Comparison of ENCODE assay signal across 8 mouse cellular contexts in genomic region chr3:69721814-69722186, GRCm38 (mm10). TPM values are rescaled to one million over a fixed set of nuclear protein-coding genes. Genes with fewer than 3 reads are reported as not detected.
DNase-seq lines count a peak whose midpoint lies in the region; ATAC-seq and TF ChIP-seq lines count a peak whose summit lies in the region.

Gene Nmd3 (plus strand): TSS chr3:69721985.

- peaks cover 12% of the 10 kb centered on the region for H3K27me3 ChIP-seq in G1E (ENCODE audit: insufficient read depth, low read length)
- H3K27me3 ChIP-seq in forebrain, embryonic 16.5 days (replicated peaks; ENCODE audit: control insufficient read depth, insufficient read depth, low read length), result no peaks in the 10 kb centered on the region; the same call in 1 of the 2 replicates
- no peaks in the 10 kb centered on the region for H3K27me3 ChIP-seq in lung, embryonic 14.5 days (ENCODE audit: insufficient read depth, low read length)
- no peaks in the 10 kb centered on the region for H3K27me3 ChIP-seq in thymus, adult 2 months (ENCODE audit: control insufficient read depth, insufficient read depth, low read length)

- intact Hi-C loops in heart, postnatal 36 days (cut with DNase I), result loop anchor here (5.0 to 10.0 kb wide), 2 partner anchors 407 to 594 kb away; partner anchors contain the start of genes Kpna4 and Ppm1l

- under 1% methylated on average over 33 of the region's 33 CpGs for WGBS in forebrain, embryonic 16.5 days
- 0% methylated on average over 33 of the region's 33 CpGs for WGBS in lung, embryonic 14.5 days
- 0% methylated on average over 33 of the region's 33 CpGs for WGBS in olfactory bulb, adult 2 months
- under 1% methylated on average over 33 of the region's 33 CpGs for WGBS in thymus, adult 2 months

- peaks cover 13% of the 10 kb centered on the region for H3K4me1 ChIP-seq in G1E (ENCODE audit: insufficient read depth, low read depth, low read length)
- peaks cover 13% of the 10 kb centered on the region for H3K4me1 ChIP-seq in forebrain, embryonic 16.5 days (replicated peaks; ENCODE audit: control insufficient read depth, insufficient read depth, low read length)
- no peaks in the 10 kb centered on the region for H3K4me1 ChIP-seq in lung, embryonic 14.5 days (ENCODE audit: insufficient read depth)
- H3K4me1 ChIP-seq in olfactory bulb, adult 2 months (ENCODE audit: control insufficient read depth, insufficient read depth, low read length), result no peaks in the 10 kb centered on the region
- peaks cover 12% of the 10 kb centered on the region for H3K4me1 ChIP-seq in thymus, adult 2 months (replicated peaks; ENCODE audit: control insufficient read depth, insufficient read depth, low read length)

- peak within 1 kb of the TSS; percentile 98 for H3K4me2 ChIP-seq in forebrain, embryonic 16.5 days (ENCODE audit: low read length)
- H3K4me2 ChIP-seq in lung, embryonic 14.5 days, result peak within 1 kb of the TSS; percentile 90

- H3K4me3 ChIP-seq in G1E (ENCODE audit: low read depth, low read length), result peak within 1 kb of the TSS; percentile 97
- peak within 1 kb of the TSS; percentile 84 for H3K4me3 ChIP-seq in forebrain, embryonic 16.5 days (replicated peaks; ENCODE audit: low read length)
- peak within 1 kb of the TSS; percentile 83 for H3K4me3 ChIP-seq in layer of hippocampus, adult 2 months
- H3K4me3 ChIP-seq in lung, embryonic 14.5 days (ENCODE audit: low read depth, low read length), result peak within 1 kb of the TSS; percentile 94
- H3K4me3 ChIP-seq in olfactory bulb, adult 2 months (ENCODE audit: insufficient read depth, low read depth, low read length), result peak within 1 kb of the TSS; percentile 85
- peak within 1 kb of the TSS; percentile 99 for H3K4me3 ChIP-seq in thymus, adult 2 months (ENCODE audit: control insufficient read depth, insufficient read depth, low read length)

- peak within 1 kb of the TSS; percentile 90 for H3K9ac ChIP-seq in forebrain, embryonic 16.5 days (replicated peaks; ENCODE audit: low read depth, low read length)
- H3K9ac ChIP-seq in lung, embryonic 14.5 days, result peak within 1 kb of the TSS; percentile 95

- H3K27ac ChIP-seq in forebrain, embryonic 16.5 days (ENCODE audit: low read length), result peak within 1 kb of the TSS; percentile 71
- H3K27ac ChIP-seq in layer of hippocampus, adult 2 months, result peak within 1 kb of the TSS; percentile 88
- H3K27ac ChIP-seq in lung, embryonic 14.5 days (ENCODE audit: low read depth), result peak within 1 kb of the TSS; percentile 89
- H3K27ac ChIP-seq in olfactory bulb, adult 2 months (ENCODE audit: insufficient read depth, low read depth, low read length), result peak within 1 kb of the TSS; percentile 5; the same call in 1 of the 2 replicates
- peak within 1 kb of the TSS; percentile 12; the same call in 1 of the 2 replicates for H3K27ac ChIP-seq in thymus, adult 2 months (ENCODE audit: control insufficient read depth, insufficient read depth, low read length)

- H3K36me3 ChIP-seq in G1E (replicated peaks), result peaks cover 22% of the 10 kb centered on the region
- H3K36me3 ChIP-seq in forebrain, embryonic 16.5 days (ENCODE audit: control insufficient read depth, insufficient read depth), result no peaks in the 10 kb centered on the region
- H3K36me3 ChIP-seq in lung, embryonic 14.5 days (ENCODE audit: insufficient read depth), result peaks cover 10% of the 10 kb centered on the region
- peaks cover 3% of the 10 kb centered on the region; the same call in 1 of the 2 replicates for H3K36me3 ChIP-seq in thymus, adult 2 months (ENCODE audit: control insufficient read depth, insufficient read depth, low read length)

- TF ChIP-seq CTCF in G1E (IDR thresholded peaks at IDR 0.05; ENCODE audit: low read depth, low read length), result no peak
- no peak for TF ChIP-seq CTCF in layer of hippocampus, adult 2 months (conservative IDR thresholded peaks at IDR 0.05)
- TF ChIP-seq CTCF in lung, embryonic 14.5 days (IDR thresholded peaks at IDR 0.05; ENCODE audit: low read depth), result no peak
- no peak for TF ChIP-seq CTCF in olfactory bulb, adult 2 months (IDR thresholded peaks at IDR 0.05; ENCODE audit: insufficient read depth, low read depth, low read length)
- no peak for TF ChIP-seq CTCF in thymus, adult 2 months (IDR thresholded peaks at IDR 0.05; ENCODE audit: borderline replicate concordance, control insufficient read depth, extremely low read depth, insufficient read depth, low read length, poor library complexity)

- ATAC-seq in G1E (ENCODE audit: extremely low read depth, insufficient number of reproducible peaks, low FRiP score, poor library complexity, severe bottlenecking), result peak; percentile 87
- ATAC-seq in forebrain, embryonic 16.5 days, result peak; percentile 97
- ATAC-seq in lung, embryonic 14.5 days (ENCODE audit: insufficient read depth), result peak; percentile 96

- DNase-seq in G1E (ENCODE audit: low spot score), result peak; percentile 75
- DNase-seq in cerebellum, adult 18-20 months, result peak; percentile 87 to 90
- DNase-seq in heart, postnatal 36 days, result peak; percentile 85 to 89
- peak; percentile 84 to 87 for DNase-seq in layer of hippocampus, adult 2 months (ENCODE audit: low spot score in 2 of 2)
- DNase-seq in lung, embryonic 14.5 days, result peak; percentile 98
- DNase-seq in thymus, adult 2 months, result peak; percentile 89

- H3K9me3 ChIP-seq in G1E (replicated peaks), result no peaks in the 10 kb centered on the region
- H3K9me3 ChIP-seq in forebrain, embryonic 16.5 days (ENCODE audit: control insufficient read depth, low read length), result no peaks in the 10 kb centered on the region
- H3K9me3 ChIP-seq in lung, embryonic 14.5 days (ENCODE audit: low read depth, low read length), result no peaks in the 10 kb centered on the region

- peak; percentile 84 for TF ChIP-seq POLR2A in olfactory bulb, adult 2 months (IDR thresholded peaks at IDR 0.05; ENCODE audit: insufficient read depth, low read depth, low read length)
- TF ChIP-seq POLR2A in thymus, adult 2 months (IDR thresholded peaks at IDR 0.05; ENCODE audit: control insufficient read depth, extremely low read depth, insufficient read depth, low read length, poor library complexity), result peak; percentile 84

RNA-seq across cellular contexts. Expression of gene Nmd3, which starts in this region (rescaled TPM):
- total RNA-seq in G1E (2014; fragmentation: Nextera tagmentation), result 187 and 229 TPM in 2 replicates
- total RNA-seq in G1E (2017), result 97.0 and 97.8 TPM in 2 replicates
- 104 and 138 TPM in 2 replicates for polyA plus RNA-seq in G1E (2012)
- 112 and 119 TPM in 2 replicates for polyA plus RNA-seq in forebrain, embryonic 16.5 days (2015; fragmentation: Nextera tagmentation; extraction: Ambion mirVana)
- 10 to 100 TPM; 37.2 to 44.3 TPM for total RNA-seq in heart, postnatal 36 days (2021)
- 10 to 100 TPM; 45.0 to 50.0 TPM for total RNA-seq in layer of hippocampus, adult 2 months (2021)
- 152 and 157 TPM in 2 replicates for polyA plus RNA-seq in lung, embryonic 14.5 days (2014; fragmentation: Nextera tagmentation; extraction: Ambion mirVana)
- not detected in 2 replicates for polyA plus RNA-seq in olfactory bulb, adult 2 months (2012; ENCODE audit: insufficient read depth, insufficient read length, low replicate concordance, missing spikeins)
- polyA plus RNA-seq in thymus, adult 2 months (2012; rRNA removed), result 57.6 and 65.3 TPM in 2 replicates

Comparison
In these comparisons a context has a peak if more than half of its experiments do, and no peak if none do; other contexts are left out.
1. Peak in every context shown above with its lines: DNase-seq, ATAC-seq, H3K4me3 ChIP-seq and H3K27ac ChIP-seq.
2. H3K27ac ChIP-seq: peak in every context shown above with its lines; median percentile 89 in lung, embryonic 14.5 days; 88 in layer of hippocampus, adult 2 months; 71 in forebrain, embryonic 16.5 days; 12 in thymus, adult 2 months; 5 in olfactory bulb, adult 2 months.